Mouse (Mus musculus) kidney, postnatal 25 days (tissue): ENCODE results near the gene Pdcd1.
"Not testable (repeated sequence)": the region's sequence is repeated elsewhere in the genome, so short reads cannot be mapped to it uniquely, and the experiment has no call there.

Experiments used
- DNase-seq, 2 experiments: peaks; one replicate each; pipeline ENCODE4 v3.0.0; 2021; ENCODE audit warnings: mixed read lengths in 2 of 2

The Pdcd1 gene

DNA sequence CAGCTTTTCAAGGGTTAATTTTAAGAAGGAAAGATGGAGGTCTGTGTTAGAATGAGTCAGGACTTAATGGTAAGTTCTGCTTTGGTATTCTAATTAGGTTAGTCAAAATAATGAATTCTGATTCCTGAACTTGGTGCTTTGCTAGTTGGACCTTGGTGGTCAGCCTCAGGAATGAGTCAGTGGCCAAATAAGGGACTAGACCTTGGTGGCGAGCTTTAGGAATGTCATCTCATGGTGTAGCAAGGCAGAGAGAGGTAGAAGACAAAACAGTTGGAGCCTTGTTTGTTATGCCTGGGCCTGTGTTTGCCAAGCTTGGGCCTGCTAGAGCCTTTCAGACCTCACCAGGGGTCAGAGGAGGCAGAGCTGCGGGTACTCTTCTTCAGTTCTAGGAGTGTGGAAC is 23.6 kb downstream of the Pdcd1 start:
- no peak for DNase-seq

DNA sequence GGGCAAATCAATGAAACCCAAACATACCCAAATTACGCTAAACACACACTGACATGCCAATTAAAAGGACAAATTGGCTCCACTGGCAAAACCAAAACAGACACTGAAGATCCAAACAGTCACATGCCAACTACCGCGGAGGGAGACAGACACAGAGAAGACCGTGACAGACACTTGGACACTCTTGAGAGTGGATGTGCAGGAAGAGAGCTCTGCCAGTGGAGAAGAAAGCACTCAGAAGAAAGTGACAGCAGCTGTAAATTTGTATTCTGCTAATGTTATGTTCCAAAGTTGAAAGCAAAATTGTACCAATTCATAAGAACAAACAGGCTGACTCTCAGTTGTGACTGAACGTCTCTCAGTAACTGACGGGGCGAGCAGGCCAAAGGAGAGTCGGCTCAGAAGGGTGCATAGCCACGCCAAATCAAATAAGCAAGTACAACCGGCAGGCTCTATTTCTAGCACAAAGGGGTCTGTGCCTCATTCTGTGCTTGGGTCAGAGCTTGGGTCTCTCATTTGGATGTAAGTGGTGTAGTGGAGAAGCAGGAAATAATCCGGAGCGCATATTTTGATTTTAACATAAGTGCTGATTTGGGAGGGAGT is 24.7 kb downstream of the Pdcd1 start:
- no peak for DNase-seq

DNA sequence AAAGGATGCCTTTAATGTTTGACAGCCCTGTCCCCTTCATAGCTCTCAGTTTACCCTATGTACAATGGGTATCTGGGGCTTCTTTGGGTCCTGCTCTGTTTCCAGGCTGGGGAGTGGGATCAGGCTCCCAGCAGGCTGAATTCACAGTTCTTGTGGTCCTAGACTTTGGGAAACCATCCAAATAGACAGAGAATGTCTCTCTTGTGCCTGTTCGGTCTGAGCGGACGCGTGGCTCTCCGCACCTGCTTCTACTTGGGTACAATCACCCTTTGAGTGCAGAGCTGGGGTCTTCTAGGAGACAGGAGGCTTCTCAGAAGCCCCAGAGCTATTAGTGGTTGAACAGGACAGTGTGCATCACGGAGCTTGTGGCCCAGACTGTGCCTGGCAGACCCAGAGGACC is 32.2 kb downstream of the Pdcd1 start, which contains the start of gene Neu4:
TSS of gene Neu4 (plus strand) at position 301 of the 400 bp plus-strand sequence.
- DNase-seq = no peak

DNA sequence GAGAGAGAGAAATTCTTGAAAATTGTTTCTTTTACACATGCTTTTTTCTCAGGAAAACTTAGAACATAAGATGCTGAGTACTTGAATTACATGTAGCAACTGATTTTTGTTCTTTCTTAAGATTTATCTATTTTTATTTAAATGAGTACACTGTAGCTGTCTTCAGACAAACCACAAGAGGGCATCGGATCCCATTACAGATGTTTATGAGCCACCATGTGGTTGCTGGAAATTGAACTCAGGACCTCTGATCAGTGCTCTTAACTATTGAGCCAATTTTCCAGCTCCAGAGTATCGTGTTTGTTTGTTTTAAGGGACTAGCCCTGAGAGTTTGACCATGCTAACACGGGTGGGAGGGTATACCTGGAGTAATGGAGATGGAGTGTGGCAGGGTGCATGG is 40.7 kb downstream of the Pdcd1 start:
- DNase-seq = no peak

DNA sequence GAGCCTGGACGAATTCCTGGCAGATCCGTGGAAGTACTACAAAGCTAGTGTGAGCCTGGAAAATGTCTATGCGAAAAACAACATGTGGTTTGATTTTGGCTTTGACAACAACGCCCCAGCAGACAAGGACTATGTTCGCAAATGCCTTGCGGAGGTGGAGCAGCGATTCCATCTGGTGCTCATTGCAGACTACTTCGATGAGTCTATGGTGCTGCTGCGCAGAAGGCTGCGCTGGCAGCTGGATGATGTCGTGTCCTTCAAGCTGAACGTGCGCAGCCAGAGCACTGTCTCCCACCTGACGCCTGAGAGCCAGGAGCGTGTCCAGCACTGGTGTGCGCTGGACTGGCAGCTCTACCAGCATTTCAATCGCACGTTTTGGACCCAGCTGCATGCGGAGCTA is 43.5 kb downstream of the Pdcd1 start:
- DNase-seq = not testable (repeated sequence)

DNA sequence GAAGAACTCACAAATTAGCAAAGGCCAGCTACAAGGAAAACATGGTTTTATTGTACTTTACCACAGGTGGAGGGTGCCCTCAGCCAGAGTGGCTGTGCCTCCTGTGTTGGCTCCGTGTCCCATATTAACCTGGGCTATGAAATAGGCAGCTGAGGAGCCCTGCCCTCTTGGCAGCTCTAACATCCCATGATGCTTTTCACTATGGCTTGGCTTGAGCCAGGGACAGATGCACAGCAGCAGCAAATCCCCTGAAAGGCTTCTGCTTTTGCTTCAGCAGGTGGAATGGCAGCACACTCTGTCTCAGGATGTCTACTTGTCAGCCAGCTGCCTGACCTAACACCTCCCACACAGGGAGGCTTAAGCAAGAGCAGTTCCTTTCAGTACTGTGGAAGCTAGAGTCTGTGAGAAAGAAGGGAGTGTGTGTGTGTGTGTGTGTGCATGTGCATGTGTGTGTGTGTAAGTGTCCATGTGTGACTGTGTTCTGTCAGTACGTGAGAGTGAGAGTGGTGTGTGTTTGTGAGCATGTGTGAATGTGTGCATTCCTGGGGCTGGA is 46.3 kb downstream of the Pdcd1 start:
- not testable (repeated sequence) for DNase-seq

DNA sequence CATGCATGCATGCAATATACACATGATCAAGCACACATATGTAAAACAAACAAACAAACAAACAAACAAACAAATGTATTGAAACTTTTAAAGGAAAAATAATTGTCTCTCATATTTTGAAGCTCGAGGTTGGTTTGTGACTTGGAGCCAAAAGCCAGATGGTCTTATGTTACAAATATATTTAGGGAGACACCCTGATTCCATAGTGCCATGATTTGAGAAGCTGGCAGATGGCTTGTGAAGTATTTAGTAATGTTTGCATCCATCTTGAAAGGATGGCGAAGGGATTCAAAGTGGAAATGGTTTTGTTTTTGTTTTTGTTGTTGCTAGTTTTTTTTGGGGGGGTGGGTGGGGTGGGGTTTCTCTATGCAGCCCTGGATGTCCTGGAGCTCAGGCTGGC is 51.3 kb downstream of the Pdcd1 start:
- no peak for DNase-seq

DNA sequence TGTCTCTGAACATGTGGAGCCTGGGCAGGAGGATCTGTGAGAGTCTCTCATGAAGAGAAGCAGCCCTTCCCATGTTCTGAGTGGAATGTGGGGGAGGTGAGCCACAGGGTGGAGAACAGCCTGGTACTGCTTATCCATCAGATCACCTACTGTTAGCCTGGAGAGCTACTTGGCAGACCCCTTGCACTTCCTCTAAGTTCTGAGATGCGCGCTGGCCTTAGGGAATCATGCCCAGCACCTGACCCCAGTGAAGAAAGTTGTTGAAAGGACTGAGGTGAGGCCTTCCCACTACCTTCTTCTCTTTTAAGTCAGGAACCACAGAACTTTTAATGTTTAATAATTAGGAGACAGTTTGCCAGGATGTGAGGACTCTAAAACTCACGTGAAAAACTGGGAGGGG is 60.9 kb downstream of the Pdcd1 start:
- not testable (repeated sequence) for DNase-seq

DNA sequence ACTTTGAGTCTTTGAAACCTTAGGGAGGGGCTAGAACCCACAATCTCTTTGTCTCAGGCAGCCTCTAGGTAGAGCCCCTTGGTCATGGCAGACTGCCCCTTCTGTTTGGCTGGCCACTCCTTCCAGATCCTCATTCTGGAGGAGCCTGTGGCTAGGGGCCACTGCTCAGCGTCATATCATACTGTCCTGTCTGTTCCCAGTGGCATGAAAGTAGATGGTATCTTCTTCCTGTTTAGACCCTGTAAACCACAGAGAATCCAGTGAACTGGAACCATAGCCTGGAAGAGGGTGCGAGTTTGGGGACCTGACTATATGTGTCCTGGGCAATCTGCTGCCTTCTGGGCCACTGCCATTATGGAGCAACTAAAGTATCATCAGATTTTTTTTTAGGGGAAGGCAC is 61.3 kb downstream of the Pdcd1 start:
- not testable (repeated sequence) for DNase-seq

DNA sequence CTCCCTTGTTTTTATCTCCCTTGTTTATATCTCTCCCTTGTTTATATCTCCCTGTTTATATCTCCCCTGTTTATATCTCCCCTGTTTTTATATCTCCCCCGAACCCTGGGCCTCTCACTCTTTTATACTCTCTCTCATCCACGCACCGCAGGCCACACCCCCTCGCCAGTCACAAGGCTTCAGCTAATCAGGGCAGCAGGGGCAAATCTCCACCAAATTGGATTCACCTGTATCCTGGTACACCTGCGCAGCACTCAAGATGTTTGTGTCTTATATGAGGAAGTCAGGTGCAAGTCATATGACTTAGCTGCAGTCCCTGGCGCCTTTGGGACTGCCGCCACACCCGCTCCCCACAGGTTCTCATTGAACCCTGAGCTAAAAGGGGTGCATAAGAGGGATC is 62.1 kb downstream of the Pdcd1 start, which contains the start of gene Gal3st2c:
TSS of gene Gal3st2c (plus strand) at position 301 of the 400 bp plus-strand sequence.
- not testable (repeated sequence) for DNase-seq

DNA sequence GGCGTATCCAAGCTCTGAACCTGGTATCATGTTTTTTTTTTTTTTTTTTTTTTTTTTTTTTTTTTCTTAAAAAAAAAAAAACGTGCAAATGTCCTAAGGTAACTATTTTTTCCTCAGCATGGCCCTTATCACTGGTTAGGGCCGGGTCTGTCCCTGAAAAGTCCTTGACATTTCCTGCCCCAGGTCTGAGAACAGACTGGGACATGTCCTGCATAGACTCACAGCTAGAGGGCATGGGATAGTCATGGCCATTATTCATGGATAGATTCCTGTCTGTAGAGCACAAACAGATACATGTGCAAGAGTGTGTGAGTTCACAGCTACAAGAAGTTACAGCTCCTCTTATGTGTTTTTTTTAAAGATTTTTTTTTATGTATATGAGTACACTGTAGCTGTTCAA is 63.6 kb downstream of the Pdcd1 start:
- DNase-seq = no peak
